Mouse (Mus musculus) liver, embryonic 14.5 days (tissue): ENCODE measurements around the gene Jak2. TPM values are rescaled to one million over a fixed set of nuclear protein-coding genes. Genes with fewer than 3 reads are reported as not detected.
A peak's percentile ranks its signal among the peaks of the same experiment; 100 is the strongest.

Experiments used
- ATAC-seq: fragments of 200-750 bp; cut with Nextera tagmentation; 2 replicates; pipeline ENCODE4 v1.8.0; 2017; ENCODE audit warnings: moderate number of reproducible peaks, mild to moderate bottlenecking, moderate library complexity; ENCODE audit not compliant: insufficient read depth
- DNase-seq, 3 experiments: peaks; one replicate each; pipeline ENCODE4 v3.0.0-alpha.2; 2012 to 2013; ENCODE audit warnings: low read depth in 3 of 3, low spot score in 3 of 3
- H3K27ac ChIP-seq: fragments of 300-500 bp; sonication (generic); 2 replicates; pipeline ENCODE4 v1.5.1; 2014; ENCODE audit warnings: moderate library complexity, mild to moderate bottlenecking, control low read depth, inconsistent platforms
- H3K27me3 ChIP-seq: fragments of 300-500 bp; sonication (generic); 2 replicates; pipeline ENCODE4 v1.6.1; 2014; ENCODE audit warnings: mild to moderate bottlenecking, low read length, moderate library complexity; ENCODE audit not compliant: control insufficient read depth, insufficient read depth
- H3K36me3 ChIP-seq: fragments of 300-500 bp; sonication (generic); replicated peaks from 2 replicates; pipeline ENCODE4 v1.6.1; 2014; ENCODE audit warnings: low read depth; ENCODE audit not compliant: control insufficient read depth, insufficient read depth
- H3K4me1 ChIP-seq, 2 experiments: fragments of 200-500 bp in 1 of 2; fragments of 300-500 bp in 1 of 2; sonication (generic) in 1 of 2; replicated peaks; 2 replicates each; pipeline ENCODE4 v1.6.1; 2012 to 2014; ENCODE audit warnings: antibody characterized with exemption in 1 of 2, inconsistent platforms in 1 of 2, low read length in 1 of 2; ENCODE audit not compliant: control insufficient read depth in 2 of 2, insufficient read depth in 2 of 2
- H3K4me2 ChIP-seq: fragments of 300-500 bp; sonication (generic); 2 replicates; pipeline ENCODE4 v1.6.1; 2014; ENCODE audit warnings: low read depth, mild to moderate bottlenecking, control low read depth, moderate library complexity
- H3K4me3 ChIP-seq, 2 experiments: fragments of 200-500 bp in 1 of 2; fragments of 300-500 bp in 1 of 2; sonication (generic) in 1 of 2; 2 replicates each; pipeline ENCODE4 v1.5.1; 2012 to 2014; ENCODE audit warnings: low read depth in 2 of 2, low read length in 2 of 2, mild to moderate bottlenecking in 2 of 2, control low read depth in 1 of 2, inconsistent platforms in 1 of 2, moderate library complexity in 1 of 2; ENCODE audit not compliant: insufficient read depth in 1 of 2
- H3K9ac ChIP-seq: fragments of 300-500 bp; sonication (generic); replicated peaks from 2 replicates; pipeline ENCODE4 v1.6.1; 2014; ENCODE audit warnings: mild to moderate bottlenecking, control low read depth, moderate library complexity
- H3K9me3 ChIP-seq: fragments of 300-500 bp; sonication (generic); 2 replicates; pipeline ENCODE4 v1.6.1; 2016; ENCODE audit warnings: low read length, mixed read lengths; ENCODE audit not compliant: control insufficient read depth
- CTCF ChIP-seq: IDR thresholded peaks from 2 replicates; pipeline ENCODE4 v1.5.1; 2016; ENCODE audit warnings: antibody characterized with exemption, low read depth, control low read depth
- EP300 ChIP-seq: IDR thresholded peaks from 2 replicates; pipeline ENCODE4 v1.6.1; 2016; ENCODE audit warnings: antibody characterized with exemption, low read depth
- WGBS: fragments of 180-500 bp; shearing (Covaris S2); extraction: QIAGEN DNeasy Blood & Tissue Kit; methylation state at CpG from one replicate; pipeline ENCODE4 v1.1.7; 2014; ENCODE audit not compliant: insufficient replicate concordance; 5-methylcytosine and 5-hydroxymethylcytosine counted together
- polyA plus RNA-seq, 2 experiments: library from polyadenylated mRNA; depleted of rRNA in 1 of 2; stranded (reverse) in 1 of 2; unstranded in 1 of 2; fragments of >200 nt; fragmentation: Nextera tagmentation in 1 of 2; extraction: Ambion mirVana in 1 of 2; gene quantifications; 2 replicates each; pipeline versions ENCODE4 v1.2.1 to v1.2.3; 2012 to 2014

Gene Jak2
- polyA plus RNA-seq, 2 experiments, result 13.9 to 16.0 TPM

DNA sequence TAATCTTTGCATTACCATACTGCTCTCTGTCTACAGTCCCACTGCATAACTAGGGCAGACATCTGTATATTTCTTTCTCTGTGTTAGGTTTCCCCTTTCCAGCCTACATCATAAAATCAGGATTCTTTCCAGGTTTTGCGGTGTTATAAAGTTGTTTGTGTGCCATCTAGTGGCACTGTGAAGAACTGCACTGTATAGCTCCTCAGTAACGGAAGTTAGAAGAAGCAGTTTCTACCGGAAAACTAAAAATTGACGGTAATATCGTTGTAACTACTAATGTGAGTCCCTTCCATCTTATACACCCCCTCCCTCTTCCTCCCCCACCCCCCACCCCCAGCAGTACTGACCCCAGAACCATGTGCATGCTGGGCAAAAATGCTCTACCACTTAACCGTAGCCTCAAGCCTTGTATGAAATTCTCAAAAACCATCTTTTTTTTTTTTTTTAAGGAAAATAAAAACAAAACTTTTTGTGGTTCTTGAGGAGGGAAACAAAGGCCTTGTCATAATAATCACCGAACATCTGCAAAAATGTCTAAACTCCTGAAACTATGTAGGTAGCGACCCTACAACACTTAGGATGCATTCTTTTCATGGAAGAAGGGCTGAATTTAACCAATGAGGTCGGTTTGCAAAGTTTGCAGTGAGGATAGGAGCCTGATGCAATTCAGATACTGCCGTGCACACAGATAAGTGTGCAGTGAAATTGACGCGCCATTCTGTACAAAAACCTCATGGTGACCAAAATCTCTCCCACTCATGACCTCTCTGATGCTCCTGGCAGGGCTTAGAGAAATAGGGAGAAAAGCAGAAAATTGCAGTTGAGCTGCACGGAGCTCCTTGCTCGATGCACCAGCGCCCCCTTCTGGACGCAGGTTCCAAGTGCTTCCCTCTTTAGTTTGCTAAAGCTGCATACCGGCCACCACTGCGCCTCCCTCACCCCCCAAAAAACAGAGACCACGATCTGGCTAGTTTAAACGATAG is 103.6 kb downstream of the Jak2 start:
- TF ChIP-seq CTCF, result peak; percentile 98
- TF ChIP-seq EP300, result no peak
- no peaks in the 10 kb centered on the region for H3K9me3 ChIP-seq
- H3K27me3 ChIP-seq, result no peaks in the 10 kb centered on the region
- H3K4me2 ChIP-seq, result peak overlapping the region; percentile 89
- DNase-seq (peak; percentile 74 to 78 (median 76)), ATAC-seq (peak; percentile 70)
- peak overlapping the region; percentile 49 to 66 for H3K4me3 ChIP-seq
- H3K27ac ChIP-seq, result peak overlapping the region; percentile 8; the same call in 1 of the 2 replicates
- no peaks in the 10 kb centered on the region for H3K36me3 ChIP-seq
- peaks cover 0 to 2% of the 10 kb centered on the region in 2 experiments; a peak in 1 of 4 replicates for H3K4me1 ChIP-seq
- H3K9ac ChIP-seq, result peak overlapping the region; percentile 41
- 4% methylated on average over 20 of the region's 20 CpGs for WGBS

DNA sequence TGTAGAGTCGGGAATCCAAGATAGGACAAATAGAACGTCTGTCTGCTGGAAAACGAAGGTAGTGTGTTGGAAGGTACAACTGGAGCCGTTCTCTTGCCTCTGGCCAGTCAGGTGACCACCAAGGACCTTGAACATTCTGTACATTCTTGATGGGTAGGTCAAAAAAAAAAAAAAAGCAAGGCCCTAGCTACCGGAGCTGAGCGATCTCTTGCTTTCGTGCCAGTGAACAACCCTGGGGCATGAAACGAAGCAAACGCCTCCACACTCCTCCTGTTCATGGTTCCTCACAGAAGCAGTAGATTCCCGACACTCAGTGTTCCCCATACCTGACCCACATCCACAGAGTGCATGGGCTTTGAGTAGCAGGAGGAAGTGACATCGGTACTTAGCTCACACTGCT is 104.7 kb downstream of the Jak2 start:
- WGBS, result 77% methylated on average over 11 of the region's 11 CpGs
- no peak for TF ChIP-seq EP300
- no peak for TF ChIP-seq CTCF
- peaks cover 8 to 11% of the 10 kb centered on the region in 2 experiments for H3K4me1 ChIP-seq

GRCm38 (mm10) chr19:29360251-29360650 is 108.6 kb downstream of the Jak2 start:
- WGBS, result 21% methylated on average over 5 of the region's 5 CpGs
- Histone ChIP-seq H3K4me1 (peaks cover 8 to 14% of the 10 kb centered on the region in 2 experiments), H3K4me3 (no peak overlapping the region), H3K27ac (no peak overlapping the region), H3K9me3 (no peaks in the 10 kb centered on the region), H3K9ac (no peak overlapping the region), H3K27me3 (no peaks in the 10 kb centered on the region), H3K36me3 (no peaks in the 10 kb centered on the region), H3K4me2 (peak overlapping the region; percentile 97)
- TF ChIP-seq CTCF, result no peak
- no peak for TF ChIP-seq EP300
- ATAC-seq, result no peak
- DNase-seq, result no peak

More for the DNA sequence above, 104.7 kb downstream of the Jak2 start:
- ATAC-seq (no peak), DNase-seq (no peak)
- no peaks in the 10 kb centered on the region for H3K9me3 ChIP-seq
- no peak overlapping the region for H3K4me2 ChIP-seq
- H3K36me3 ChIP-seq, result no peaks in the 10 kb centered on the region
- H3K27ac ChIP-seq, result no peak overlapping the region
- H3K4me3 ChIP-seq, result no peak overlapping the region
- no peak overlapping the region for H3K9ac ChIP-seq
- no peaks in the 10 kb centered on the region for H3K27me3 ChIP-seq

DNA sequence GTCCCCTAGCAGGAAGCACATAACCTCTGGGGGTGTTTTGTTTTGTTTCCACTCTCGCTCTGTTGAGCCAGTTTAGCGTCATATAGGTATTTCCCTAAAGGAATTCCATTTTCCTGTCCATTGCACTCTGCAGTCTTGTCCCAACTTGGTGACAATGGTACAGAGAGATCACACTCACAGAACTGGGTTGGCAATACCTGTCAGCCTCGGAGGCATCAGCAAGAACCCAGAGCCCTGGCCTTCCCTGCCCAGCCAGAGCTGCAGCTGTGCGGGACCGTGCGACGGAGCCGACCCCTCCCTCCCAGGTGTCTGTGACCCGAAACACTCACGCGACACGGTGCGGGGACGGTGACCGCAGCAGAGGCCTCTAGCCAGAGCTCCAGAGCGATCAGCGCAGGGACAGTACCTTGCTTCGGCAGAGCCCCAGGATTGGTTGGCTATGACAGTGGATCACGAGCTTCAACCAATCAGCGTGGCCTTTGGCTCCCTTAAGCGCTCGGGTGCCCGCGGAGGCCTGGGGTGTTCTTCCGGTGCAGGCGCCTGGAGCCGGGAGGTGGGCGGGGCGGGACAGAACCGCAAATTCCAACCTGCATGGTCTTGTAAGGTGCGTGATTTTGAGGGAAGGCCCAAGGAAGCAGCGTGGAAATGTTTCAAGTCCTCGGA is 110.0 kb downstream of the Jak2 start:
- Histone ChIP-seq H3K4me3 (peak overlapping the region; percentile 64 to 65), H3K9me3 (no peaks in the 10 kb centered on the region), H3K36me3 (no peaks in the 10 kb centered on the region), H3K27ac (no peak overlapping the region), H3K27me3 (no peaks in the 10 kb centered on the region), H3K4me2 (peak overlapping the region; percentile 97), H3K9ac (peak overlapping the region; percentile 82), H3K4me1 (peaks cover 13 to 17% of the 10 kb centered on the region in 2 experiments)
- DNase-seq (peak; percentile 90 to 93 (median 91)), ATAC-seq (peak; percentile 100)
- 3% methylated on average over 33 of the region's 33 CpGs for WGBS
- no peak for TF ChIP-seq CTCF
